Mouse (Mus musculus): ENCODE measurements at regions not wholly inside any gene's neighbourhood (a gene's known extent, or its start where the extent isn't known, plus 50 kb on each side); places are given as distances from the start of the nearest gene placed in this dataset.

GRCm38 (mm10) chr1:120761364-120761763 lies 159.1 kb downstream of the En1 start:
- DNase-seq (ENCODE audit: low read depth) = no peak

GRCm38 (mm10) chr1:120762498-120762897 lies 160.3 kb downstream of the En1 start:
- no peak for DNase-seq (ENCODE audit: low read depth)

- no peak for DNase-seq (ENCODE audit: low read depth)
Observed at GRCm38 (mm10) chr1:120762921-120763595, 160.8 kb downstream of the En1 start.

GRCm38 (mm10) chr1:120767054-120767453 lies 164.8 kb downstream of the En1 start:
- no peak for DNase-seq (ENCODE audit: low read depth)

- DNase-seq (ENCODE audit: low read depth) = no peak
Observed at GRCm38 (mm10) chr1:120771269-120771668, 169.1 kb downstream of the En1 start.

GRCm38 (mm10) chr1:120776906-120777305 lies 174.7 kb downstream of the En1 start:
- DNase-seq (ENCODE audit: low read depth) = no peak

- no peak for DNase-seq (ENCODE audit: low read depth)
Observed at GRCm38 (mm10) chr1:120777468-120777867, 175.2 kb downstream of the En1 start.

- no peak for DNase-seq (ENCODE audit: low read depth)
Observed at GRCm38 (mm10) chr1:120795245-120795644, 193.0 kb downstream of the En1 start.

- no peak for DNase-seq (ENCODE audit: low read depth)
Observed at GRCm38 (mm10) chr1:120801248-120801979, 199.2 kb downstream of the En1 start.

- no peak for DNase-seq (ENCODE audit: low read depth)
Observed at GRCm38 (mm10) chr1:120801980-120802364, 199.8 kb downstream of the En1 start.

GRCm38 (mm10) chr1:120814441-120814840 lies 212.2 kb downstream of the En1 start:
- DNase-seq (ENCODE audit: low read depth) = no peak

- DNase-seq (ENCODE audit: low read depth) = no peak
Observed at GRCm38 (mm10) chr1:120816237-120816820, 214.1 kb downstream of the En1 start.

- no peak for DNase-seq (ENCODE audit: low read depth)
Observed at GRCm38 (mm10) chr1:120817563-120817962, 215.3 kb downstream of the En1 start.

GRCm38 (mm10) chr1:120831975-120832374 lies 229.8 kb downstream of the En1 start:
- DNase-seq (ENCODE audit: low read depth) = no peak

- no peak for DNase-seq (ENCODE audit: low read depth)
Observed at GRCm38 (mm10) chr1:120842596-120842995, 240.4 kb downstream of the En1 start.

GRCm38 (mm10) chr1:120846146-120846545 lies 243.9 kb downstream of the En1 start:
- no peak for DNase-seq (ENCODE audit: low read depth)

GRCm38 (mm10) chr1:120851860-120852503 lies 249.8 kb downstream of the En1 start:
- DNase-seq (ENCODE audit: low read depth) = no peak

- DNase-seq (ENCODE audit: low read depth) = no peak
Observed at GRCm38 (mm10) chr1:120857566-120857965, 255.3 kb downstream of the En1 start.

GRCm38 (mm10) chr1:120859546-120859945 lies 257.3 kb downstream of the En1 start:
- no peak for DNase-seq (ENCODE audit: low read depth)

GRCm38 (mm10) chr1:120872554-120872953 lies 270.3 kb downstream of the En1 start:
- no peak for DNase-seq (ENCODE audit: low read depth)

GRCm38 (mm10) chr1:120882959-120883549 lies 280.8 kb downstream of the En1 start:
- DNase-seq (ENCODE audit: low read depth) = no peak

GRCm38 (mm10) chr1:120883632-120884031 lies 281.4 kb downstream of the En1 start:
- no peak for DNase-seq (ENCODE audit: low read depth)

Data from induced T-regulatory cell, adult 2 months (primary cell).